Mouse (Mus musculus): ENCODE measurements around the gene Poc1b.

- TF ChIP-seq EP300 (IDR thresholded peaks at IDR 0.05; ENCODE audit: low read depth) (no peak), CTCF (IDR thresholded peaks at IDR 0.05; ENCODE audit: low read depth) (no peak)
Measured at GRCm38 (mm10) chr10:99086029-99086428, 20.8 kb upstream of the Poc1b start.
